Mouse (Mus musculus) erythroblast, adult 5-6 weeks (primary cell): Measurements from ENCODE around the gene Pcolce. TPM values are rescaled to one million over a fixed set of nuclear protein-coding genes. Genes with fewer than 3 reads are reported as not detected.

Experiments used
- ATAC-seq: replicated peaks from 2 replicates; pipeline ENCODE4 v1.8.0; 2016; ENCODE audit warnings: moderate number of reproducible peaks, mild to moderate bottlenecking, moderate TSS enrichment, inconsistent platforms; ENCODE audit not compliant: poor library complexity, low FRiP score, severe bottlenecking
- total RNA-seq, 2 experiments: library from RNA; stranded (forward) in 1 of 2; stranded (reverse) in 1 of 2; fragments of 150-400 nt in 1 of 2; fragments of 200-764, 138-1000 nt in 1 of 2; gene quantifications; 2 replicates each; pipeline versions ENCODE4 v1.2.3 to v1.2.4; 2015 to 2017; ENCODE audit warnings: low replicate concordance in 2 of 2

The Pcolce gene
- total RNA-seq, 2 experiments from 2014 or later: not detected

DNA sequence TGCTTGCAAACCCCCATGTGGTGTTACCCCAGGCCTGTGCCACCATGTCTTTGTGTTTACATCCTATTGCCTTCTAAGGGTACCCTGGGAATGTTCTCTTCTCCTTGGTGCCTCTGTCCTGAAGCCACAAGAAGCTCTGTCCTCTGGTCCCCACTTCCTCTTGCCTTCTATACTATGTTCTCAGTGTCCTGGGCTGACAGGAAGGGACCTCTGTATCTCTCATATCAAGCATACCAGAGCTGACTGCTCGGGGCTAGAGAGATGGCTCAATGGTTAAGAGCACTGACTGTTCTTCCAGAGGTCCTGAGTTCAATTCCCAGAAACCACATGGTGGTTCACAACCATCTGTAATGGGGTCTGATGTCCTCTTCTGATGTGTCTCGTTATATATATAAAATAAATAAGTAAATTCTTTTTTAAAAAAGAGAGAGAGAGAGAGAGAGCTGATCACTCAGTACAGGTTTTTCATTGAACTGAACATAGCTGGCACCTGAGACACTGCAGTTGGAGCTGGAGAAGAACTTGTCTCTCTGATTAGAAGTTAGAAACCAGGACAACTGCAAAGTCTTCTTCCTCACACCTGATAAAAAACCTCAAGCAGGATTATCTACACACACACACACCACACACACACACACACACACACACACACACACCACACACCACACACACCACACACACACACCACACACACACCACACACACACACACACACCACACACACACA, 15.3 kb downstream of the Pcolce start:
- no peak for ATAC-seq

DNA sequence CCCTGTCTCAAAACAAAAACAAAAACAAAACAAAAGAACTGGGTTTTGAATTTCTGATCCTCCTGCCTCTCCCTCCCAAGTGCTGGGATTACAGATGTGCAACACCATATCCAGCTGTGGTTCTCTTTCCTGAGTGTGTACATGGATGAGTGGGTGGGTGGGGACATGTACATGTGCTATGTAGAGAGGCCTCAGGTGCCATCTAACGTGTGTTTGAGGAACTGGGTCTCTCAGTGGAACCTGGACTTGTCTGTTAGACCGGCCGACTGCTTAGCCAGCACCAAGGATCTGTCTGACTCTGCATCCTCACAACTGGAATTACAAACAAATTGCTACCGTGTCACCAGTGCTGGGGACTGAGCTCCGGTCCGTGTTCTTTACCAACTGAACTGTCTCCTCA, 16.0 kb downstream of the Pcolce start:
- no peak for ATAC-seq

GRCm38 (mm10) chr5:137596601-137597261, 16.9 kb downstream of the Pcolce start:
- ATAC-seq: no peak

- no peak for ATAC-seq
Measured at GRCm38 (mm10) chr5:137595921-137596320, 17.7 kb downstream of the Pcolce start.

DNA sequence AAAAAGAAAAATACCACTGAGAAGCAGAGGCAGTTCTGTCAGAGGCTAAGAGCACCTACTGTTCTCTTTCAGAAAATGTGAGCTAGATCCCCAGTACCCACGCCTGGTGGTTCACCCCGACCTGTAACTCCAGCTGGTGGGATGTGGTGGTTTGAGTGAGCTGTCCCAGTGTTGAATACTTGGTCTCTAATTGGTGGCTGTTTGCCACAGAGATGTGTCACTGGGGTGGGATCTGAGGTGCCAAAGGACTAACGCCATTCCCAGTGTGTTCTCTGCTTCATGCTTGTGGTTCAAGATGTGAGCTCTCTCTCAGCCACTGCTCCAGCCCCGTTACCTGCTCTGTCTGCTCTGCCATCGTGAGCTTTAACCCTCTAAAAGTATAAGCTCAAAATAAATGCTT, 23.1 kb downstream of the Pcolce start:
- ATAC-seq: no peak

DNA sequence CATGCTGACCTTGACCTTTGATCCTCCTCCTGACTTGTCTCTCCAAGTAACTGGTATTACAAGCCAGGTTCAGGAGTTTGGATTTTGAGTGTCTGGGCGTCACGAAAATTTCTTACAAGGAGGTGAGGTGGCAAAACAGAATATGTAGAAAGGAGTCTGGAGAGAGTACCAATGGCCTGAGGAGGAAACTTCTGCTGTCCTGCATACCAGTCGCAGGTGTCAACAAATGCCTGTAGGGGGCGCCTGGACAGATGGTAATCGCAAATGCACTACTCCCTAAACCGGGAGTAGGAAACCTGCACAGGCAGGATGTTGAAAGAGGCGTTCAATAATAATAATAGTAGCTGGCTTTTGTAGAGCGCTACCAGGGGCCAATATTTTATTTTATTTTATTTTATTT, 28.6 kb downstream of the Pcolce start:
- ATAC-seq: peak; percentile 66

DNA sequence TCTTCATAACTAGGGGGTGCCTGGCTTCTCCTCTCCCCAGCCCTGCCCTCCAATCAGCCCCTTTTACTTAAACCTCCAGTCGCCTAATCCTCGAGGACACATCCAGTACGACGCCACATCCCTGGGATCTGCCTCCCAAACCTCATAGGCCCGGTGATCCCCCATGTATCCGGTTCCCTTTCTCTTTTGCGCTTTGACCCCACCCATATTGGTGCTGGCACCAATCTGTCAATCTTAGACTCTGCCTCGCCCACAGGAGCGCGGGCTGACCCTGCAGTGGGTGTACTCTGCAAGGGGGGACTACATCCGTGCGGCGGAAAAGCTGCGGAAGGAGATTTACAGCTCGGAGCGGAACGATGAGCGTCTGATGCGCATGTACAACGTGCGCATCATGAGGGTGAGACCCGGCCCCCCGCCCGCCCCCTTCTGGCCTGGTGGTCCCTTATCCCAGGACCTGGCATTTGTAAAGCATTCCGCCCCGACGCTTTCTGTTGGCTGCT, 29.9 kb downstream of the Pcolce start:
- no peak for ATAC-seq

DNA sequence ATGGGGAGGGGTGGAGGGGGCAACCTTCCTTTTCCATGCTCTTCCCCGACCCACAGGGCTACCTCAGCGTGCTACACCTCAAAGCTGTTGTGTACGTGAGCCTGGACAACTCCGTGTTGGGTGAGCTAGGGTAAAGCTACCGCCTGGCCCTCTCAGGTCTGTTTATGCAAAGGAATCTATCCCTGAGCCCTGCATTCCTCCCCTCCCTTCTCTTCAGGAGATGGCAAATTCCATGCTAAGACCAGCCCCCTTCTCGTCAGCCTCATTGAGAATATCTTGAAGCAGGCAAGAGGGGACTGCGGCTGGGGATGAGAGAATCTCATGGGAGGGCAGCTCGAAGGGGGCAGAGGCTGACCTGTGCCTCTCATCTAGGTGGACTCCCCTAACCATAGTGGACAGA, 30.9 kb downstream of the Pcolce start:
- ATAC-seq: no peak

- no peak for ATAC-seq
Measured at GRCm38 (mm10) chr5:137580246-137580645, 33.3 kb downstream of the Pcolce start.

- no peak for ATAC-seq
Measured at GRCm38 (mm10) chr5:137574470-137574901, 39.1 kb downstream of the Pcolce start.

DNA sequence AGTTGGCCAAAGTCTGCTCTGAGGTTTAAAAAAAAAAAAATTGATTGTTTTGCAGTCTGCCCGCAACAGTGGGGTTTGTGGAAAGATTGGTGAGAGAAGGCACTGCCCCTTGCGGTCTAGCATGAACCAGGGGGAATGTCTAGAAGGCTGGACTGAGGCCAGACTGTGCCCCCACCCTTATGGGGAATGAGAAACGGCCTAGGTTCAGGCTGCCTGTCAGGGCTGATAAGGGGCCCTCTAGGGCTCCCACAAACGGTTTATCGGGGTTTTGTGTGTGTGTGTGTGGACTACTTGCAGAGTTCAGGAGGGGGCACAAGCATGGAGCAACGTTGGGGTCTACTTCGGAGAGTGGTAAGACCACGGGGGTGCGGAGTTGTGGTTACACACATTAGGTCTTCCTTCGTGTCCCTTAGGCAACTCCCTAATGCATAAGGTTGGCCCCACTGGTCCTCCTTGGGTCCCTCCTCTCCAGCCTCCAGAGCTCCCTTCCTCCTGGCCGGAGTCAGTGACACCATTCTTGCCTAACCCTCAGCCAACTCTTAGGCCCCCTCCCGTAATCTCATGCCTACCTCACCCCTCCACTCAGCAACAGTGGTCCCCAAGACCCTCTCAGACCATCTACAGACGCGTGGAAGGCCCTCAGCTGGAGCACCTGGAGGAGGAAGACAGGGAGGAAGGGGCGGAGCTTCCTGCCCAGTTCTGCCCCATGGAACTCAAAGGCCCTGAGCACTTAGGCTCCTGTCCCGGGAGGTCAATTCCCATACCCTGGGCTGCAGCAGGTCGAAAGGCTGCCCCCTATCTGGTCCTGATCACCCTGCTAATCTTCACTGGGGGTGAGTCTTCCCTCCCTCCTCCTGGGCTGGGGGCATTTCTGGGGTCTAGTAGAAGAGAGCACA, 42.6 kb downstream of the Pcolce start:
- peak; percentile 75 for ATAC-seq

GRCm38 (mm10) chr5:137570181-137570580, 43.4 kb downstream of the Pcolce start:
- ATAC-seq: no peak; the same call in 1 of the 2 replicates

DNA sequence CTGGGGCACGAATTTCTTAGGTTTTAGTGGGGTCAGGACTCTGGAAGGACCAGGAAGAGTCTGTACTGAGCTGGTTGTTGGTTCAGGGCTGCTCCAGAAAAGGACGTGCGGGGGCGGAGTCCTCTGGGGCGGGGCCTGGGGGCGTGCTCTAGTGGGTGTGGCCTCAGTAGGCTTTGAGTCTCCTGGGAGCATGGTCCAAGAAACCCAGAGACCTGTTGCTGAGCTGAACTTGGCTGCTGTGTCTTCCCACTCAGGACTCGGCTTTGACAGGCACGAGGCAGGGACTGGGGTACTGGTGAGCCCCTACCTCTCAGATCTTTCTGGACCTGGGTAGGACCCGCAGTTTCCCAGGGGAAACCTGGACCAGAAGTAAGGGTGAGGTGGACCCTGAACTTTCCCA, 43.9 kb downstream of the Pcolce start, which contains the start of gene Tfr2:
Tfr2 (plus strand) TSS at position 176 of the 400 bp plus-strand sequence.
- peak; percentile 87 for ATAC-seq

GRCm38 (mm10) chr5:137569031-137569430, 44.6 kb downstream of the Pcolce start:
- ATAC-seq: no peak

DNA sequence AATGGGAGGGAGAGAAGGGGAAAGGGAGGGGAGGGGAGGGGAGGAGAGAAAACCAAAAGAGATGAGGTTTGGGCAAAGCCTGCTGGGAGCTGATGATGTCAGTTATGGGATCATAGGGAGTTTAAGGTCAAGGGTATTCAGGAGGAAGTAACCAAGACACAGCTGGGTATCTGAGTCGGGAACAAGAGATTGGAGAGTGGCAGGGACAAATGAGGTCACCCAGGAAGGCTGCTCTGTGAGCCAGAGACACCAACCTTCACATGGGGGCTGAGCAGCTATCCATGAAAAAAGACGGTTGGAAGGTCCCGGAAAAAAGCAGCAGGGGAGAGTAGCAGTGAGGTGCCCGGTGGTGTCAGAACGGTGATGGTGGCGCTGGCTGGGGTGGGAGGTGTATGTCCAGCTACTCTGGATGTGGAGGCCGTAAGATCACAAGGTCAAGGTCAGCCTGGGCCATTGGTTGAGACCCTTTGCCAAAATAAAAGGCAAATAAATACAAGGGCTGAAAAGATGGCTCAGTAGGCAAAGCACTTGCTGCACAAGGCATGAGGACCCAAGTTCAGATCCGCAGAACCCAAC, 45.3 kb downstream of the Pcolce start:
- ATAC-seq: no peak

DNA sequence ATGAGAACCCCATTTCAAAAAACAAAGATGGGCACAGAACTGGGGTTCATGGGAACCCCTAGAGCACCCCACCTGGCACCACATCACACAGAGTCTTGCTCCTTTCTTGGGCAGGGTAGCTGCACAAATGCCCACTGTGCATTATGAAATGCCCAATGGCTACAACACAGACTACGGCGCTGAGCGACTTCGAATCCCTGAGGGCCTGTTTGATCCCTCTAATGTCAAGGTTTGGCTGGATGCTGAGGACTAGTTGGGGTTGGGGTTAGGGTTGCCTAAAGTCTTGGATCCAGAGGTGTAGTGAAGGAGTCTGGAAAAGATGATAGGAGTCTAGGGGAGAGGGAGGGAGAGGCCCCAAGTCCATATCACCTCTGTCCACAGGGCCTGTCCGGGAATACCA, 47.2 kb downstream of the Pcolce start:
- ATAC-seq: no peak

- ATAC-seq: no peak
Measured at GRCm38 (mm10) chr5:137565744-137566143, 47.8 kb downstream of the Pcolce start.

GRCm38 (mm10) chr5:137562965-137563364, 50.6 kb downstream of the Pcolce start:
- ATAC-seq: no peak

DNA sequence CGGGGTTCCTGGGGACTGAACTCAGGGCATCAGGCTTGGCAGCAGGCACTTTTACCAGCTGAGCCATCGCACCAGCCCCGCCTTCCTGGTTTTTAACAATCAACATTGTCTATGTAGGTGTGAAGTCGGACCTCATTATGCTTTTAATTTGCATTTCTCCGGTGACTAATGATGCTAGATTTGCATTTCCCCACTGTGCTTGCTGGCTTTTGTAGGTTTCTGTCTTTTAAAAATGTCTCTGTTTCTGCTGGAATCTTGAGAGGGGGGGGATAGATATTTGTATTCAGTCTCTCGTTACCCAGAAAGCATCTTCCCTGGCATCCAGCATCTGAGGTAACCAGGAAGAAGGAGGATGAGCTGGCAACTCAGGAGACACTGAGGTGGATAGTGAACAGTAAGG, 52.0 kb downstream of the Pcolce start:
- ATAC-seq: no peak
